Mouse (Mus musculus) ovary, postnatal 14 days (tissue): ENCODE measurements around the gene Nit1.

Experiments
- DNase-seq: peaks from one replicate; pipeline ENCODE4 v3.0.0; 2022; ENCODE audit warnings: low spot score

Nit1 gene

DNA sequence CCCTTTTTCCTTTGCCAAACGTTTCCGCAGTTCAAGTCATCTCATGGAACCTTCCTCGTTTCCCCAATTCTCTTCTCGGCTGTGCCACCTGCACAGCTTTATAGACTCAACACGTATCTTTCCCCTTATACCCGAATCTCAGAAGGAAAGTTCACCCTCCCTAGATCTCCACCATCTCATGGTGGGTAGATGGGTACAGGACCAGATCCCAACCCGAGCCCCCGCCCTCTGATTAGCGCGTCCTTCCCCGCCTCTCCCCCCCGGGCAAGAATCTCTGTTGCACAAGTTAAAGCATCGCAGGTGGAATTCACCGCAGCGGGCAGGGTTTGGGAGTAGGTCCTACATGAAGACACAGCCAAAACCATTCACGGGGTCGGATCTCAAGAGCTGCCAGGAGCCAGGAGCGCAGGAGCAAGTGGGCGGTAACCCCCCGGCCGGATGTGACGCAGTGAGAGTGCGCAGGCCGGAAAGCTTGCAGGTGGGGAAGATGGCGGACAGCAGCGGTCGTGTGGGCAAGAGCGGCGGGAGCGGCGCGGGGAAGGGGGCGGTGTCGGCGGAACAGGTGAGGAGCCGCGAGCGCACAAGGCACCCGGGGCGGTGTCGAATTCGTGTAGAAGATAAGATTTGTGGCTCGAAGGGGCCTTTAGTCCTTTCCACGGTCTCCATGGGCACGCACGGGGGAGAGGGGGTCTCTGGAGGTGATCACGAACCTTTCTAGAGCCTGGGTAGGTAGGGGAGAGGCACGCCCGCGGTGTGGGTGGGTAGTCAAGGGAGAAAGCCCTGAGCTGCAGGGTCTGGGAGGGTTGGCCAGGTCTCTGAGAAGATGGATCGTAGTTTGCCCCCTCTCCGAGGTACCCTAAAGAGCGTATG, at the start of gene Nit1, which contains the start of gene Pfdn2:
Gene Nit1 (minus strand): TSS at position 422 of the 870 bp plus-strand sequence.
Gene Pfdn2 (plus strand): TSS at position 446 of the 870 bp plus-strand sequence.
- DNase-seq = peak; percentile 85

DNA sequence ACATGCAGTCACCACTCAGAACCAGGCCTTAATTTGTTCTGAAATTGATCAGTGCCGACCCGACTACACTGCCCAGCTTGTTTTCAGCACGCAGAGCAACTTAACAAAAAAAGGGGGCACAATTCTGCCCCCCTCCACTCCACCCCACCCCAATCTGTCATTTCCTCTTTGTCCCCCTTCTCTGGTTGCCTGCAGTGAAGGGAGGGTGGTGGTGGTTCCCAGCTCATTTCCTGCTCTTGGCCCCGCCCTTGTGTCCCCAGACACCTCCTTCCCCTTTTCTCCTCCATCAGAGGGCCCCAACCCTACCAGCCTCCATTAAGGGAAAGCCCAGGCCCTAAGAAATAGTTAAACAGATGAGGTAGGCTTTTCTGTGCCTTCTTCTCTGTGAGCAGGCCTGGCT, 44.7 kb upstream of the Nit1 start:
- DNase-seq = no peak

DNA sequence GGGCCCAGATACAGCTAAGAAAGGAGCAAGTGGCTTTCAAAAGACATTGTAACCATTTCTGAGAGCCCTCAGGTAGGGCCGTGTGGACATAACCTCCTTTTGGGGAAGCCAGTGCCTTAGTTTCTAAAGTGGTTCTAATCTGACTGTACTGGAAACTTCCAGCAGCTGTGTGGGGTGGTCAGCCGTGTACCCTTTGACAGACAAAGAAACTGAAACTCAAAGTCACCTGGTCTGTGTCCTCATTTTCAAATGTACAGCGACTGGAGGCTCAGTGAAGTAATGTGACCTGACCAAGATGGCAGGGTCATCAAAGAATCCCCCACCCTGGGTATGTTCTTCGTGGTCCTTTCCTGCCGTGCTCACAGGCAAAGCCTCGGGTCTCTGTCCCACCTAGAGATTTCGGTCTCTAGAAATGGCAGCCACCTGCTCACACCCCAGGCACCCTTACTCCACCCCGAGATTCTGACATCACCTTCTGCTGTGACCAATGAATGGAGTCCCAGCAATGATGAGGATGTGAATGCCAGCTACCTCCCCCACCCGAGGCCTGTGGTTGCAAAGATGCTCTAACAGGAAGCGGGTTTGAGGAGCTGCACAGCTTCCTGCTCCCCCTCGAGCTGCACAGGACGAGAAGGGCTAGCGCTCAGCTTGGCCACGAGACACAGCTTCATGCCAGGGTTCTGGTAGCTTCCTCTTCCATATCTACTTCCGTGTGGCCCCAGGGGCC, 43.1 kb upstream of the Nit1 start, which contains the start of gene Arhgap30:
Gene Arhgap30 (plus strand): TSS at position 579 of the 727 bp plus-strand sequence.
- DNase-seq = no peak

DNA sequence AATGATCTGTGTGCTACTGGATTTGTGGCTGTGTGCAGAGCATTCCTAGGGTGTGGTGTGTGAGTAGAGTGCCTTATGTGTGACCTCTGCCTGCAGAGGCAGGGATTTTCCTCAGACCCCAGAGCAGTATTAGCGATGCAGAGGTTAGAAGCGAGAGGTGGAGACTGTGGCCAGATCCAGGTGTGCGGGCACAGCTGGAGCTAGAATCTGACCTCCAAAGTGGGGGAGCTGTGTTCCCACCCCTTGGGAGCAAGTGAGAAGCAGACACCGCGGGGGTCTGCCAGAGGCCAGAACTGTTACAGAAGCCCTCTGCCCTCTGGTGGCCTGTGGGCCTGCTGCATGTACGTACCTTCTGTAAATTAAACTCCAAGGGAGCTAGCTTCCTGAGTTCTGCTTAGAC, 41.7 kb upstream of the Nit1 start:
- DNase-seq = no peak

DNA sequence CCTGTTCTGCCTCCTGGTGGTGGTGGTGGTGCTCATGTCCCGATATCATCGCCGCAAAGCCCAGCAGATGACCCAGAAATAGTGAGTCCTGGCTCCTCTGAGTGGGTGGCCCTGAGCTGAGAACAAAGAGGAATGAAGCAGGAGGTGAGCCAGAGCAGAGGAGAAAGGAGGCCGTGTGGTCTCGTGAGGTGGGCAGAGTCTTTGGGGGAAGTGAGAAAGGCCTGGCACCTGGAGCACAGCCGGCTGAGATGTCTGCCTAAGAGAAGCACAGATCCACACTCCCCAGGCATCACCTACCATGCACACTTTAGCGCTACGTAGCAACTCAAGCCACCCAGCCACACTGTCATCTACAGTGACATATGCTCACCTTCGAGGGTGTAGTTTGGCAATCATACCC, 39.7 kb upstream of the Nit1 start:
- no peak for DNase-seq

DNA sequence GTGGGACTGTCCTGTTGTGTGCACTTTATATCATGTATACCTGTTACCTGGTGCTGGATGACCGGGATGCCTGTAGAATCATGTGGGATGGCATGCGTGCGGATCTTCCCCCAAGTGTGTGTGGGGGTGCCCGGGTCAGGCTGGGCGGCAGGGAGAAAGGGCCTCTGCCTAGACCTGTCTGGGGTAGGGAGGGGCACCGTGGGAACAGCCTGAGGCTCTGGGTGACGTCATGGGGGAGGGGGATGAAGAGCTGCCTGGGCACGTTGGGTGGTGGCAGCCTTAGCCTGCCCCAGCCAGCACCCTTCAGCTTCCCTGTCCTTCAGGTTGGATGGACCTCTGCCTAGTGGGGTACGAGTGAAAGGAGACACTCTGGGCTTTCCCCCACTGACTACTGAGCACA, 38.9 kb upstream of the Nit1 start:
- DNase-seq = no peak

DNA sequence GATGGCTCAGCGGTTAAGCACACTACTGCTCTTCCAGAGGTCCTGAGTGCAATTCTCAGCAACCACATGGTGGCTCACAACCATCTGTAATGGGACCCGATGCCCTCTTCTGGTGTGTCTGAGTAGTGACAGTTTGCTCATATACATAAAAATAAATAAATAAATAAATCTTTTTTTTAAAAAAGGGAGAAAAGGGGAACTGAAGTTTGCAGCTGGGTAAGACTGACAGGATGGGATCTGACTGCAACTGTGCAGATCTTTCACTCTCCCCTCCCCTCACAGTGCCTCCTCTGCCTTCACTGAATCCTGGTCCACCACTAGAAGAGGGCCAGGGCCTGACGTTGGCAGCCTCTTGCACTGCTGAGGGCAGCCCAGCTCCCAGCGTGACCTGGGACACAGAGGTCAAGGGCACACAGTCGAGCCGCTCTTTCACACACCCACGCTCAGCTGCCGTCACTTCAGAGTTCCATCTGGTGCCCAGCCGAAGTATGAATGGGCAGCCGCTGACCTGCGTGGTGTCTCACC, 36.7 kb upstream of the Nit1 start:
- no peak for DNase-seq

DNA sequence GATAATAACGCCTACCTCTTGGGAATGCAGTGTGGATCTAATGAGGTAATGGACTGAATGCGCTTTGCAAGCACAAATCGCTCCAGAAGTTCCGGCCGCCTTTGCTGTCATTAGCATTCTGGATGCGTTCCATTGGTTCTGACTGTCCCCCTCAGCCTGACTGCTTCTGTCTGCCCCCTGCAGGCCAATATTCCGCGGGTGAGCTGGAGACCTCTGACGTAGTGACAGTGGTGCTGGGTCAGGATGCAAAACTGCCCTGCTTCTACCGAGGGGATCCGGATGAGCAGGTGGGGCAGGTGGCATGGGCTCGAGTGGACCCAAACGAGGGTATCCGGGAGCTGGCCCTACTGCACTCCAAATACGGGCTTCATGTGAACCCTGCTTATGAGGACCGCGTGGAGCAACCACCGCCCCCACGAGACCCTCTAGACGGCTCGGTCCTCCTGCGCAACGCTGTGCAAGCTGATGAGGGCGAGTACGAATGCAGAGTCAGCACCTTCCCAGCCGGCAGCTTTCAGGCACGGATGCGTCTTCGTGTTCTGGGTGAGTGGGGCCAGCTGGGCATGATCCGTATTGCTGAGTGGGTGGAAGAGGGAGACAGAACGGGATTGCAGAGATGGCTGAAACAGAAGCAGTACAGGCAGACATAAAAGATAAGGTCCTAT, 34.6 kb upstream of the Nit1 start:
- peak; percentile 51 for DNase-seq

DNA sequence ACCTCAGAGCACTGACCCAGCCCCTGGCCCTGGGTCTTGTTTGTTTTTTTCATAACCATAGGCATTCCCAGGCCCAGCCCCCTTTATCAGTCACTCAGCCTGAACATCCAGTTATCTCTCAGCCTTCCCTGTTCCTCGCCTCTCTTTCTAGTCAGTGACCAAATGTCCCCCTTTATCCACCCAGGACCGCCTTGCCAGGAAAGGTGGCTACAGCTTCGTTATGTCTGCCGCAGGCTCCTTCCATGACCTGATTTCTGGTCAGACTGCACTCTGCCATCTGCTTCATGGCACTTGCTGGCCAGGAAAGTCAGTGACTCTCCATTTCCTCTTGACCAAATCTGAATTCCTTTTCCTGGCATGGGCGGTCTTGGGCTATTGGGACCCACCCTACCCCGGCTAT, 32.9 kb upstream of the Nit1 start:
- DNase-seq = no peak

DNA sequence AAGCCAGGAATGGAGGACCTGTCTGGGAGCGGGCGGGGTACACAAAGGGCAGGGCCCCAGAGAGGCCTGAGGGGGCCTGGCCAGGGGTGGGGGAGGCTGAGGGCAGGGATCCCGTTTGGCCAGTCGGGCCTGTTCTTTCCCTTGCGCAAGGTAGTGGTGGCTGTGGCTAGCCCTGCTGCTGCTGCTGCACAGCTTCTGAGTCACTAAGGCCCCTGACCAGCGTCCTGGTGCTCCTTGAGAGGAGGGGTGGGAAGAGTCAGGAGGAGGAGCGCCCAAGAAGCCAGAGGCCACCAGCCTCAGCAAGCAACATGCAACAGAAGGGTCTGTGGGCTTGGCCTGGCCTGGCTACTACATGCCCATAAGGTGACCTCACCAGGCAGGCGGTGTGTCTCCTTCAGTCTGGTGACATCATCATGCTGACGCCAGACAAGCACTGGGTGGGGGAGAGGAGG, 30.2 kb upstream of the Nit1 start:
- no peak for DNase-seq

DNA sequence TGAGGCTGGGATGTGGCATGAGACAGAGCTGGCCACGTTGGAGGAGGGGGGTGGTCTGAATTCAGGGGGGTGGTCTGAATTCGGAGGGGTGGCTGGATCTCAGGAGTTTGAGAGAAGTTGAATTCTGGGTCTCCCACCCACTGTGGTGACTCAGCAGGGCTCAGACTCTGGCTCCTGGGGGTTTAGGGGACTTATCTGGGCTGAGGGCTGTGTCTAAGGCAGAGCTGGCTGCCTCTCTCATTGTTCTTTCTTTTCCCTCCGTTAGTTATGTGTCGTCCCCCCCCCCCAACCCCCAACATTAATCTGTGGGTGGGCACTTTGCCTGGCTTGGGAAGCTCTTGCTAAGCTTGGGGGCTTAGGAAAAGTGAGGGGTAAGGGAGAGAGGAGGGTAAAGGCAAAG, 28.5 kb upstream of the Nit1 start:
- no peak for DNase-seq

DNA sequence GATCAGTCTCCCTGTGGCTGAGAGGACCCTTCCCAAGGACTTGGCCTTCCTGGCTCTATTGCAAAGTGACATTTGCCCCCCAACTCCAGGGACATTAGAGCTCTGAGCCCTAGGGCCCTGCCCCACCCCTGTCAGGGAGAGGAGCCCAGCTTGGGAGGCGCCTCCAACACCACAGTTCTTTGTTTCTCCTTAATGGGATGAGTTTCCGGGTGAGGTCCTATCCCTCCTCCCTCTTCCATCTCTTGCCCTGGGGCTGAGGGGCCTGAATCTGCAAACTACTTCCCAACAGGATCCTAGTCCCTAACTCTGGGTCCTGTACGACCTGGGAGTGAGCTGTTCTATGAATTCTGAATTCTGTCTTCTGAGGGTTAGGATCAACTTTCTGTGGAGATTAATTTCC, 27.4 kb upstream of the Nit1 start:
- no peak for DNase-seq

DNA sequence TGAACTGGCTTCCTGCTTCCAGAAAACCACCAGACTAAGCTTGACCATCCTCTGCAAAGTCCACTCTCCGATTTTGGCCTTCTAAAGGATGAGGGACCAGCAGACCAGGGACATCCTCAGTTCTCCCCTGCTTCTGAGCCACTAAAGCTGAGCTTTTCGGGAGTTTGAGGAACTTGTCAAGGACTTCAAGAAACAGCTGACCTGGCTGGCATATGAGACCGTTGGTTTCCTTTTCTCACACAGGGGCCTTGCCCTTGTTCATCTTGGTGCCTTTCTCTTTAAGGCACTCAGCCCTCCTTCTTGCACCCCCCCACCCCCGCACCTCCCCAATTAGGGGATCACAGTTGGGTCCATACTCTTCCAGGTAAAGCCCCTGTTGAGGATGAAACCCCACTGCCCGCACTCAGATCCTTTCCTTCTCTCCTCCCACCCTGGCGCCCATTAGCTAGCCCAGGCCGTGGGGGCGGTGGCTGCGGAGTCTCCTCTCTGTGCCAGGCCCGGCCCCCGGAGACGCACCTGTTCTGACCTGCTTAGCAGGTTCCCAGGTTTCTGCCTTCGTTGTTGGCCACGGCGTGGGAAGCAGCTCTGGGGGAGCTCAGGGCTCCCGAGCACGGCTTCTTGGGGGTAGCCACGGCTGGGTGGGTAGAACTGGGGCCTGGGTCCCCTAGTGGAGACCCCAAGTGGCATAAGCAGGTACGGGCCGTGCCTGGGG, 24.6 kb upstream of the Nit1 start, which contains the start of gene Nectin4:
Gene Nectin4 (plus strand): TSS at position 255 of the 712 bp plus-strand sequence.
- no peak for DNase-seq

DNA sequence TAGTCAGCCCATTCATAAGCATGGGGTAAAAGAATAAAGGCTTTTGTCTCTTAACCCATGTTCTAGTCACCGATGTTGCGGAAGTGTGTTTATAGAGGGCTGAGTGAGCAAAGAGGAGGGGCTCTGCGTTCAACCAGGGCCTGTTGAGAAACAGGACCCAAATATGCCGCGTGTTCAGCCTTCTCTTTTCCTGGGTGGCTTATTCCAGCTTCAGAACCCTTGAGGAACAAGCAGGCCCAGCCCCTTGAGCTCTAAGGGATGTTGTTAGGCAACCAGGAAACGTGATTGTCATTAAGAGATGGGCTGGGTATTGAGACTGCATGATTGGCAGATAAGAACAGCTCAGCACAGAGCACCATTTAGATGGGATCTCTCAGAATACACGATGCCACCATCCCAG, 20.5 kb upstream of the Nit1 start:
- no peak for DNase-seq

DNA sequence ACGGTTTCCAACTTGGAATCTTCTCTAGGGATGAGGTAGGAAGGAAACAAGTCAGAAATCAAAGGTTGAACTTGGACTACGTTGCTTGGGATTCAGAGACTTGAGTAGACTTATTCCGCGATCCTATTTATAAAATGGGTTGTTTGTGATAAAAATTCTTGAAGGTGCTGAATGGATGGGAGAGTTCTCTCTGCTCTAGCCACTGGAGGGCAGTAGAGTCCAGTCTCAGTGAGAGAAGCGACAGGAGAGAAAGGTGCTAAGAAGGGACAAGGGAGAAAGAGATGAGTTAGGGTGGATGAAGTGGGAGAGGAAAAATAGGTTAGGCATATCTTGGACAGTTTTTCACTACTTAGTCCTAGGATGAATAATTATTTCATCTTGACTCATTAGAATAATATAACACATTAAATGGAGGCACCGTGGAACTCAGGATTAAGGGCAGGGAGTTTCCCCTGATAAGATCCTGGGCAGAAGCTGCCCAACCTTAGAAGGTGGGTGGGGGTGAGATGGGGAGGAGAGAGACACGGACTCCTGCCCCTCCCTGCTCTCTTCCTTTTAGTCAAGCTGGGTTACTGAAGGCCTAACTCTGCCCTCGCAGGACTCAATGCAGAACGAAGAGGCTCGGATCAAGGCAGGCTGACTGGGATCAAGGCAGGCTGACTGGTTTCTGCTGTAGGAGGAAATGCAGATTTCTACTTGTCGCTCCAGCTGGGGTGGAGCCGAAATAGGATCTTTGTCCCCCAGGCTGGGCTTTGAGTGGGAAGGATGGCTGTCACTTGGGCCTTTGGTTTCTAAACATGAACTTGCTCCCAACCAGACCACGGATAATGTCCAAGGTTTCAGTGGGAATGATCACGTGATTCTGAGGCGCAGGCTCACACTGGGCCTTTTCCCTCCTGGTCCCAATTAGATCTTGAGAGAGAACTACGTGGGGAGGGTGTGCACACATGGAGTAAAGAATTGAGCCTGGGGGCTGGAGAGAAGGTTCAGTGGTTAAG, 16.0 kb upstream of the Nit1 start:
- DNase-seq = peak; percentile 64

DNA sequence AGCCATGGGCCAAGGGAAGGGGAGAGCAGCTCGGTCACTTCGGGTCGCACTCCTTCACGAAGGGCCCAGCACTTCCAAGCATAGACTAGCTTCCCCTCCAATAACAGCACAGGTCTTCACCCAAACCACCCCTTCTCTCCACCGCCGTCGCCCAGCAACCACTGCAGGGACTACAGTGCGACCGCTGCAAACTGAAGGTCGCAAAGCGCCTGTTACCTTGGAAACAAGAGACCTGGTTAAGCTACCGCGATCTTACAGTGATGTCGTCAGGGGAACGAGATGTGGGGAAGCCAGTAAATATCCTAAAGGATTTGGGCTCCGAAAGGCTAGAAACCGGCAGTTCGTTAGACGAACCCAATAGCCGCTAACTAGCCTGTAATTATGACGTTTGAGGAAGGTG, 15.2 kb upstream of the Nit1 start, which contains the start of gene Klhdc9:
Gene Klhdc9 (minus strand): TSS at position 143 of the 400 bp plus-strand sequence.
- peak; percentile 89 for DNase-seq

DNA sequence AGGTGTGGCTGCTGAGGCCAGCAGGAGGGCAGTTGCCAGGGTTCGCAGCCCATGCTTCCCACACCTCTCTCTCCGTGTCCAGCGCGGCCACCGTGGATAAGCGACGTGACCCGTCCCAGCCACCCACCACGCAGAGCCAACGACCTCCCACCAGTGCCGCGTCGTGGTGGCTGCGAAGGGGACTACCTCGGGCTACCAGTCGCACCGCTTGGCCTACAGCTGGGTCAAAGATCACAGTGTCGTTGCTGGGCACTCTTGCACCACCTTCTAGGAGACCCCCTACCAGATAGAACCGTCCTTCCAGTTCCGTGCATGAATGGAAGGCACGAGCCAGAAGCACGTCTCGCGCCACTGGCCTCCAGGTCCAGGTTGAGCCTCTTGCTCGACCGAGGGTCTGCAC, 14.8 kb upstream of the Nit1 start:
- no peak for DNase-seq

DNA sequence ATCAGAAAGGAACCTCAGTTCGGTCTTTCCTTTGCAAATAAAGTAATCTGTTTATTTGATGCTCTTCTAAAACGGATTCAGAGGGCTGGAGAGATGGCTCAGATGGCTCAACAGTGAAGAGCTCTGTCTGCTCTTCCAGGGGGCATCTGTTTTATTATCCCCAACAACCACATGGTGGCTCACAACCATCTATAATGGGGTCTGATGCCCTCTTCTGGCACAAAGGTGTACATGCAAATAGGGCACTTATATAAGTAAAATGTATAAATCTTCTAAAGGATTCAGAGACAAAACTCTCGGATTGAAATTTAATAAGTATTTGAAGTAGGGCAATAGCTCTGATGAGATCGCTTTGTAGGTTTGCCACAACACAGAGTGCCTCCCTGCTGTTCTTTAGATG, 13.0 kb upstream of the Nit1 start:
- no peak for DNase-seq

DNA sequence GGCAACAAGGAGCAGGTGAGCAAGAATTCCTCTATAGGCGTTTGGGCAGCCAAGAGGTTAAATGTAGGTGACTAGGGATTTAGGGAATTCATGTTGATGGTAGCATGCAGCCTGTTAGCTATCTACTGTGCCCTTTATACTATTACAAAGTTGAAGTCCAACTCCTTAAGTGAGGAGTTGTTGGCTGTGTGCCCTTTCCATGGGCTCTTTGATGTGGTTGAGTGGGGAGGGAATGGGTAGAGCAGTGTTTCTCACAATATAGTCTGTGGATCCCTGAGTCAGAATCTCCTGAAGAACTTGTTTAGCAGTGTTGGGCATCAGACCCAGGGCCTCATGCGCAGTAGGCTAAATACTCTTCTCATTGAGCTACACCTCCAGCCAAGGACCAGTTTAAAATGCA, 11.4 kb upstream of the Nit1 start:
- no peak for DNase-seq

DNA sequence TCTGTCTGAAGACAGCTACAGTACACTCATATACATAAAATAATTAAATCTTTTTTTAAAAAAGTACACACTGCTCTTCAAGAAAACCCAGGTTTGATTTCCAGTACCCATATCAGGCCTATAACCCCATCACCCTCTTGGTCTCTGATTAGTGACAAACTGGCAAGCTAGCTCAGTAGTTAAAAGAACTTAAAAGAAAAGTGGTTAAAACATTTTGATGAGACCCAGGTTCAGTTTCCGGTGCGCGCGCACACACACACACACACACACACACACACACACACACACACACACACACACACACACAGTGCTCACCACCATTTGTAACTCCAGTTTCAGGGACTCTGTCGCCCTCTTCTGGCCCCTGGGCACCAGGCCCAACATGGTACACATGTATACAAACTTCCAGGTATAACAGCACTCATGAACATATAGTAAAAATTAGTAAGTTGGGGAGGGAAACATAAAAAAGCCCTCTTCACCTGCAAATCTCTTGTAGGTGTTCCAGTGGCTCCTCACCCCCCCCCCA, 10.4 kb upstream of the Nit1 start:
- no peak for DNase-seq
